Mouse (Mus musculus) cerebellum, adult 18-20 months (tissue): ENCODE data around the gene Tmem144.
A peak's percentile ranks its signal among the peaks of the same experiment; 100 is the strongest.

ENCODE experiments used
- DNase-seq, 2 experiments: peaks; one replicate each; pipeline ENCODE4 v3.0.0; 2021

Tmem144 gene

DNA sequence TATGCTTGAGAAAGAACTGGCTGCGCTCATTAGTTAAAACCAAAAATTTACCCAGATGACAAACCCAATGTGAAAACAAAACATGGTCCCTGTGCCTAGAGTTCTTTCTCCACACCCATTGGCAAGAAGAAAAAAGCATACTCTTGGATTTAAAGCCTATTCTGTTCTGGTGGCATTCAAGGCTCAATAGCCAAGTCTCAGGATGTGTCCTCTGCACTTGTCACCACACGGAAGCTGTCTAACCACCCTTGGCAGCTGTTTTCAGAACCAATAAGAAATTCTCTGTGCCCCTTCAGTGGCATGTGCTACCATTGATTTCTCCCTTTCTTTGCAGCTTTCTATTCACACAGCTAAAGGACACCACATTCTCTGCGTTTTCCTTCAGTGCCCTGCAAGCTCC, 5.6 kb upstream of the Tmem144 start:
- DNase-seq: no peak

- DNase-seq: no peak
Observed at GRCm38 (mm10) chr3:79857780-79858179, 5.2 kb upstream of the Tmem144 start.

DNA sequence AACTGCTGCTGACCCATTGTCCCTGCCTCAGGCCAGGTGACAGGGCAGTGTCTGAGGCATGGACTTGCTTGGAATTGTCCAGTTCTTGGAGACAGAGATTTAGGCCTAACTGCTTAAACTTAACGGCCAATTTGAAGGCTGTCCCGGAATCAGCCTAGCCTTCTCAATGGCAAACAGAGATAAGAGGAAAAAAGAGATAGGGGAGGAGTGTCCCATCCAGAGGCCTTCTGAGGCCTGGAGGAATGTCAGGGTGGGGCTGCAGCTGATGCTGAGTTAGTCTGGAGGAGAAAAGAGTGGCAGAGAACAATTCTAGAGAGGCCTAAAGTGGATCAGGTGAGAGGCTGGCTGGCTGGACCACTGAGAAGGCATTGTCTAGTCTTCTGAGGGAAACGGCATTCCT, 465 bp downstream of the Tmem144 start:
- DNase-seq: no peak

- no peak for DNase-seq
Observed at GRCm38 (mm10) chr3:79850656-79851055, 1.9 kb downstream of the Tmem144 start.

- no peak for DNase-seq
Observed at GRCm38 (mm10) chr3:79849621-79850020, 3.0 kb downstream of the Tmem144 start.

- DNase-seq: no peak
Observed at GRCm38 (mm10) chr3:79848841-79849240, 3.7 kb downstream of the Tmem144 start.

GRCm38 (mm10) chr3:79846633-79847032, 5.9 kb downstream of the Tmem144 start:
- no peak for DNase-seq

- no peak for DNase-seq
Observed at GRCm38 (mm10) chr3:79843999-79844398, 8.6 kb downstream of the Tmem144 start.

- DNase-seq: peak; percentile 77 to 82
Observed at GRCm38 (mm10) chr3:79842616-79843016, 10.0 kb downstream of the Tmem144 start.

GRCm38 (mm10) chr3:79842165-79842564, 10.4 kb downstream of the Tmem144 start:
- peak in 1 of 2 experiments; percentile 48 for DNase-seq

DNA sequence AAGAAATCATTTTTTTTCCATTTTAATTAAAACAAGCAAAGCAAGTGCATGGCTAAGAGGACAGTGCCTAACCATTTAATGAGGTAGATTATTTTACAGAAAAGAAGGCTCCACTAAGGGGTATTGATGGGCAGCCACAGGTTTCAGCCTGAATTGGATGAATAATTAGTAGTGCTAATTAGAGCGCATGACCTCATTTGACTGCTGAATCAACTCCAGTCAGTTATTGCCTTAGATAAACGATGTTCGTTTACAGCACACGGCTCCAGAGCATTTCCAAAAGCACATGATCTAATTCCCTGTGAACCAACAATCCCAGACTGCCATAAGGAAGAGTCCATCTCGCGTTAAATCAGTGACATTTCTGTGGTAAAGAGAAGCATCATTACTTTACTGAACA, 11.1 kb downstream of the Tmem144 start:
- no peak for DNase-seq

GRCm38 (mm10) chr3:79838751-79839150, 13.8 kb downstream of the Tmem144 start:
- DNase-seq: peak in 1 of 2 experiments; percentile 47

- no peak for DNase-seq
Observed at GRCm38 (mm10) chr3:79829289-79829688, 23.3 kb downstream of the Tmem144 start.

DNA sequence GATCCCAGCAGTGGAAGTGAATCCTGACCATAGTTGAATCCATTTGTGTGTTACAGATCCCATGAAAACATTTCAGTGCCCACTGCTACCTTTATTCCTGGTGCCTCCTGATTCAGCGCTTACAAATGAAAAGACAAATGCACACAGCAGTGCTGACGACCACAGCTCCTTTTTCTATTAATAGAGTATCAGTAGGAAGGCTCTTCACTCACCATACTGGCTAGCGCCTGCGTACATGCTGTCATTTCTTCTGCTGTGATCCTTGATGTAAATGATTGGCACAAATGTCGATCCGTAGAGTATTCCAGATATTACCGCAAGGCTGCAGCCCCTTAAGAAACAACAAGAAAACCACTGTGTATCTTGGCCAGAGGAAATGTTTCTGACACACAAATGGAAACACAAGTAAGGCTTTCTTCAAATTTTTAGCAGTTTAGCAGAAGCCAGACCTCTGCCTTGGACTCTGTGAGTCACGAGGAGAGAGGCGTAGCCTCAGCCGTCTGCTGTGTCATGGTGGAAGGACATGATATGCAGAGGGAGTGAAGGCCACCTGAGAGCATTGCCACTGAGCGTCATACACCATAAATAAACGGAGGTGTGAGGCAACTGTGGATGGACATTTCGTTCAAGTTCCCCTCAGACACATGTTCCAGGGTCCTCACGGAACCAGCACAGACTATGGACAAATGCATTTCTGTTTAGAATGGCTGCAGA, 27.3 kb downstream of the Tmem144 start:
- no peak for DNase-seq

- DNase-seq: peak; percentile 89
Observed at GRCm38 (mm10) chr3:79823176-79823575, 29.4 kb downstream of the Tmem144 start.

DNA sequence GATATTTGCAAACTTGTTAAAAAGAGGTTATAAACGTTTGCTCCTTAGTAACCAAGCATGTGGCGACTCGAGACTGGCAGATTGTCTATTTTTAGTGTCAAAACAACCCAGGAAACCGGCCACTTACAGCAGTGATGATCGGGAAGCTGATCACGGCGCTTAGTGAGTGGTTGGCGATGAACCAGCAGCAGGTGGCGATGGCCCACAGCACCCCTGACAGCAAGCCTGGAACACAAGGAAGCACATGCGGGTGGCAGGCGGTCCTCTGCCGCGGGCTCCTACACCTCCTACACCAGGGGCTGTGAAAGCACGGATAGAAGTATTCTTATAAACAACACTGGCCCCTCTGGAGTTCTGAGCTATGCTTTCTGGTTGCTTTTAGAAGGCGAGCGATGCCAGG, 31.4 kb downstream of the Tmem144 start:
- peak; percentile 77 to 78 for DNase-seq

GRCm38 (mm10) chr3:79818202-79818995, 34.2 kb downstream of the Tmem144 start:
- DNase-seq: peak in 1 of 2 experiments; percentile 24

DNA sequence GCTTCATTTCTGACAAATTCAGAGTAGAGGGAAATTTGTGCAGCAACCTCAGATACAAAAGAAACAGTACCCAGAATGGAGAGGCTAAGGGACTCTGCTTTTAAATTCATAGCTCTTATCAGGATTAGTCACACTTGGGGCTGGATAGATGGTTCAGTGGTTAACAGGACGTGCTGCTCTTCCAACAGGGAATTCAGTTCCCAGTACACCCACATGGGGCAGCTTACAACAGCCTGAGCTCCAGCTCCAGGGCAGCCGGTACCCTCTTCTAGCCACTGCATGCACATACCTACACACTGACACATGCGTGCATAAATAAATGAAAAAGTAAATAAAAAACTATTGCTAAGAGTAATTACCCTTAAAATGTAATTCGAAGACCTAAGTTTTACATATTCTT, 36.3 kb downstream of the Tmem144 start:
- no peak for DNase-seq

DNA sequence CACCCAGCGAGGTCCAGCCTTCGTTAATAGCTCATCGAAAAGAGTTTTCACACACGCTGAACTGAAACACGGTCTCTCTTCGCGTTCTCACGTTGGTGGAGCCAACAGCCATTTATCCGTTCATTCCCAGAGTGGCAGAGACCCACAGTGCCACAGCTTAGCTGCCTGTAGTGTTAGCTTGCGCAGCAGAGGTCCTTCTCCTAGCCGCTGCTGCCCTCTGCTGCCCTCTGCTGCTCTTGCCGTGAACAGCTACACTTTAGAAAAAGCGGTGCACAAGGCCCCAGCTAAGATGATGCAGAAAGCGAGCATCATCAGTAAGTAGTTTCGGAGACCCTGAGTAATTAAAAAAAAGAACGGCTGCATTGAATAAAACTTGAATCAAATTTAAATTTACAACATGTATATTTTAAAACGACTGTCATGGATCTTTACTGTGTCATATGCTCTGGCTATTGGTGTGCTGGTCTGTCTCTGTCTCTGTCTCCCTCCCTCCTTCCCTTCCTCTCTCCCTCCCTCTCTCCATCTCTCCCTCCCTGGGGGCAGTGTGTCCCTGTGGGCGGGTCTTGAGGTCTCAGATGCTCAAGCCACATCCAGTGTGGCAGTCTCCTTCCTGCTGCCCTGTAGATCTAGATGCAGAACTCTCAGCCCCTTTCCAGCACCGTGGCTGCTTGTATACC, 38.6 kb downstream of the Tmem144 start:
- peak; percentile 84 to 88 for DNase-seq

DNA sequence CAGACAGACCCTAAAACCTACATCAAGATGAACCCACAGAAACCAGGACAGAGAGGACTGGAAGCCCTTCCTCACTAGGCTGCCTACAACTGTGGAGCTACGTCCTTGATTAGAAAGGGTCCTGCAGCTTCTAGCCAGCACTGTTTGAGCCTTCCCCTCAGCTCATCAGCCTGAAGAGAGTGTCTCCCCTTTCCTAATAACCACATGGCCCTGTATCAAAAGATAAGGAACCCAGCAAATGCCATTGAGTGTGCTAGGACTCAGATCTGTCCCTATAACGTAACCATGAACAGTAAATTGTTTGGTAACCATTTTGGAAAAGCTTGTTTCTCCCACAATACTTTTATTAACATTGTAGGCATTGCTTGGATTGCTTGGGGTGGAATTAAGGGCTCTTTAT, 40.5 kb downstream of the Tmem144 start:
- no peak for DNase-seq

- peak; percentile 41 to 53 for DNase-seq
Observed at GRCm38 (mm10) chr3:79811632-79812031, 40.9 kb downstream of the Tmem144 start.

GRCm38 (mm10) chr3:79810563-79810962, 42.0 kb downstream of the Tmem144 start:
- no peak for DNase-seq

DNA sequence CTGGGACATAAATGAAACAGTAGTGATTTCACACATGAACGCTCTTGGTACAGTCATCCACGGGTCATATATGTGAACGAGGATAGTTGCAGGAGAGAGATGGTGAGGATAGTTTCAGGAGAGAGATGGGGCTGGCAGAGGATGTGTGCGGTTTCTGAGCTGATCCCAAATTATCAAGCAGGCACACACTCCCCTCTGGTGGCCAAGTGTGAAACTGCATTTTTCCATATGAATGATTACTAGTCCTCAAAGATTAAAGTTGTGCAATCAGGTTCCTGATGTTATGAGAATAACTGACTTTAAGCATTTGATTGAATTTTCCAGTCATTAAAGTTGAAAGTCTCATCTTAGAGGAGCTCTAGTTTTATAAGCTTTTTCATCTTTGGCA, 43.4 kb downstream of the Tmem144 start:
- DNase-seq: peak; percentile 56 to 68
